ENCODE assay signal across 8 mouse cellular contexts in the genomic region with DNA sequence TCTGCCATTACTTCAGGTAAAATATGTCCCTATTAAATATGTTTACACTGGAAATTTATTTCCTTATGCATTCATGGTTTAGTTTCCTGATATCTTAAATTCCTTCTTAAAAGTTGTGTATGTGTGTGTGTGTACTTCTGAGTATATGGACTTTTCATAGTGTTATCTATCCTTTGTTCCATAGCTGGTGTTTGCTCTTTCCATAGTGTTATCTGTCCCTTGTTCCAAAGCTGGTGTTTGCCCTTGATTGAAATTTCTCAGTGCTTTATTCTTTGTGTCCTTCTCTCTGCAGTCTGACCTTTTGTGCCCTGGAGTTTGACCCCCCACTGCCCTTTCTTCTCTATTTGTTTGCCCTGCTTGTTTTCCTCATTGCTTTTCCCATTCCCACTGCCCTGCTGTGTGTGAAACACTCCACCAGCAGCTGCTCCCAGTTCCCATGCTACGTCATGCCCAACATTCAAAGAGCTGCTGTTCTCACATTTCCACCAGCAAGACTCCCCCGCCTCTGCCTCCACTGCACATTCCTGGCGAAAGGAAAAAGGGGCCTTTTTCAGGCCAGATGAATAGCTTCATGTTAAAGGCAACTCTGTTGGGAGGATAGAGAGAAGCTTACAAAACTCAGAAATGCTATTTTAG.
A peak's percentile ranks its signal among the peaks of the same experiment; 100 is the strongest.
DNase-seq lines count a peak whose midpoint lies in the region; ATAC-seq lines count a peak whose summit lies in the region.

No protein-coding gene starts in this region.

- no peaks in the 10 kb centered on the region for H3K36me3 ChIP-seq in stomach, embryonic 14.5 days (ENCODE audit: control insufficient read depth, insufficient read depth, low read length)

- peak; percentile 52 for DNase-seq in Muller cell, postnatal 12 days (ENCODE audit: inconsistent ontology term)
- DNase-seq in embryo, embryonic 11.5 days (ENCODE audit: low read depth, low spot score): peak; percentile 32
- peak; percentile 13 for DNase-seq in heart, postnatal 4 days
- DNase-seq in left cerebral cortex, postnatal 36 days (ENCODE audit: low spot score in 2 of 2): peak; percentile 12 to 20
- peak; percentile 5 to 26 for DNase-seq in lung, postnatal 4 days
- DNase-seq in cerebellum, postnatal 36 days: no peak

- intact Hi-C loops in left cerebral cortex, postnatal 36 days (cut with DNase I): no loop called here

- H3K27ac ChIP-seq in stomach, embryonic 14.5 days (ENCODE audit: low read length): no peak overlapping the region

- H3K27me3 ChIP-seq in stomach, embryonic 14.5 days (ENCODE audit: control insufficient read depth, insufficient read depth, low read length): no peaks in the 10 kb centered on the region

- peak; percentile 86 for ATAC-seq in stomach, embryonic 14.5 days (ENCODE audit: insufficient number of reproducible peaks, insufficient read depth, low FRiP score, low read depth)
- ATAC-seq in megakaryocyte, adult 5-6 weeks (ENCODE audit: poor library complexity, severe bottlenecking): no peak

- no peaks in the 10 kb centered on the region for H3K9me3 ChIP-seq in stomach, embryonic 14.5 days (ENCODE audit: control insufficient read depth, low read depth, low read length)

- WGBS in stomach, embryonic 14.5 days: 36% methylated on average over 3 of the region's 3 CpGs

- H3K9ac ChIP-seq in stomach, embryonic 14.5 days (replicated peaks; ENCODE audit: low read depth, low read length): no peak overlapping the region

- H3K4me2 ChIP-seq in stomach, embryonic 14.5 days (replicated peaks; ENCODE audit: low read depth, low read length): no peak overlapping the region

- H3K4me3 ChIP-seq in stomach, embryonic 14.5 days (ENCODE audit: low read depth, low read length): no peak overlapping the region

- no peaks in the 10 kb centered on the region for H3K4me1 ChIP-seq in stomach, embryonic 14.5 days (ENCODE audit: control insufficient read depth, insufficient read depth, low read length)

Comparison
In these comparisons a context has a peak if more than half of its experiments do, and no peak if none do; other contexts are left out.
1. DNase-seq: peak in Muller cell, postnatal 12 days (single experiment), embryo, embryonic 11.5 days (single experiment), heart, postnatal 4 days (single experiment), left cerebral cortex, postnatal 36 days (2 of 2) and lung, postnatal 4 days (2 of 2); none in cerebellum, postnatal 36 days (0 of 2).